Mouse (Mus musculus): ENCODE measurements around the gene AC161166.1.

GRCm38 (mm10) chr7:24504868-24505267, 7.4 kb downstream of the AC161166.1 start:
- TF ChIP-seq CEBPB (IDR thresholded peaks at IDR 0.05; ENCODE audit: low read depth) (no peak), CTCF (IDR thresholded peaks at IDR 0.05; ENCODE audit: control insufficient read depth, insufficient read depth, insufficient read length) (no peak), USF1 (IDR thresholded peaks at IDR 0.05; ENCODE audit: low read depth) (no peak), MAX (IDR thresholded peaks at IDR 0.05) (no peak), FOSL1 (IDR thresholded peaks at IDR 0.05; ENCODE audit: insufficient read depth, low read length, poor library complexity, severe bottlenecking) (no peak)

Measured in C2C12 (cell line).